ENCODE assay signal across 9 mouse cellular contexts in the genomic region with DNA sequence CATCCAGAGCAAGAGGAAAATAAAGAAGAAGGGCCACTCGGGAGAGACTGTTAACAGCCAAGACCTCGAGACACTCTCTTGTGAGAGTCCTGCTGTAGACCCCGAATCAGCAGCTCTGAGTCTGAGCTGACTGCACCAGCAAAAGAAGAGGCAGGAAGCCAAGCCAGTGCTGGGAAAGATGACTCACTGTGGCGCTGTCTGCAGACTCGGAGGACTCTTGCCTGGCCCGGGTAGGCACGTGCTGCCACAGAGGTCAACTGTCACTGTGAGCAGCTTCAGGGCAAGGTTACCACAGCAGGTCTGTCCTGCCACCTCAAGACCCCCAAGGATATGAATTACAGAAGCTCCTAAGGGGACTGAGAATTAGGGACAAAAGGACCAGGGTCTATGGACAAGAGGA. TPM values are rescaled to one million over a fixed set of nuclear protein-coding genes. Genes with fewer than 3 reads are reported as not detected.
A peak's percentile ranks its signal among the peaks of the same experiment; 100 is the strongest.
DNase-seq lines count a peak whose midpoint lies in the region; ATAC-seq and TF ChIP-seq lines count a peak whose summit lies in the region.
"Had no signal": no experiment of that assay in that cellular context is flagged by ENCODE, and none has a peak within 500 bp of the region (broad histone marks: within the 10 kb centered on the region; RNA-seq: fewer than 3 reads in every experiment).

No protein-coding gene starts in this region.

- 0 out of 2 replicates have a peak, but pooled peaks have one; percentile 35 for ATAC-seq in hindbrain, postnatal 0 days
- no peak for ATAC-seq in kidney, embryonic 15.5 days (replicated peaks; ENCODE audit: low FRiP score)
- no peak for ATAC-seq in midbrain, embryonic 15.5 days (replicated peaks)

- no peaks in the 10 kb centered on the region for H3K36me3 ChIP-seq in hindbrain, postnatal 0 days (ENCODE audit: insufficient read depth, low read length)
- H3K36me3 ChIP-seq in hindbrain, embryonic 10.5 days = no peaks in the 10 kb centered on the region
- H3K36me3 ChIP-seq in kidney, embryonic 15.5 days = no peaks in the 10 kb centered on the region
- no peaks in the 10 kb centered on the region for H3K36me3 ChIP-seq in midbrain, embryonic 15.5 days (replicated peaks)

- no peak for TF ChIP-seq CTCF in hindbrain, postnatal 0 days (IDR thresholded peaks at IDR 0.05; ENCODE audit: low read depth)

- WGBS in hindbrain, postnatal 0 days = 44% methylated on average over 7 of the region's 7 CpGs
- WGBS in hindbrain, embryonic 10.5 days = 63% methylated on average over 7 of the region's 7 CpGs
- WGBS in kidney, embryonic 15.5 days = 49% methylated on average over 7 of the region's 7 CpGs
- WGBS in midbrain, embryonic 15.5 days = 65% methylated on average over 7 of the region's 7 CpGs

- no peaks in the 10 kb centered on the region for H3K4me1 ChIP-seq in hindbrain, postnatal 0 days (ENCODE audit: insufficient read depth, low read length)
- H3K4me1 ChIP-seq in hindbrain, embryonic 10.5 days (replicated peaks) = no peaks in the 10 kb centered on the region
- H3K4me1 ChIP-seq in kidney, embryonic 15.5 days = no peaks in the 10 kb centered on the region
- H3K4me1 ChIP-seq in midbrain, embryonic 15.5 days = no peaks in the 10 kb centered on the region

- no peak overlapping the region for H3K4me3 ChIP-seq in hindbrain, postnatal 0 days (ENCODE audit: low read length)
- H3K4me3 ChIP-seq in hindbrain, embryonic 10.5 days = no peak overlapping the region
- no peak overlapping the region for H3K4me3 ChIP-seq in kidney, embryonic 15.5 days (replicated peaks)
- H3K4me3 ChIP-seq in midbrain, embryonic 15.5 days = no peak overlapping the region

- no peaks in the 10 kb centered on the region for H3K27me3 ChIP-seq in hindbrain, postnatal 0 days (ENCODE audit: insufficient read depth, low read length)
- no peaks in the 10 kb centered on the region for H3K27me3 ChIP-seq in hindbrain, embryonic 10.5 days (ENCODE audit: insufficient read depth, poor library complexity, severe bottlenecking)
- no peaks in the 10 kb centered on the region for H3K27me3 ChIP-seq in kidney, embryonic 15.5 days
- H3K27me3 ChIP-seq in midbrain, embryonic 15.5 days (replicated peaks) = no peaks in the 10 kb centered on the region

- no peak overlapping the region for H3K27ac ChIP-seq in hindbrain, postnatal 0 days
- no peak overlapping the region for H3K27ac ChIP-seq in hindbrain, embryonic 10.5 days
- no peak overlapping the region for H3K27ac ChIP-seq in kidney, embryonic 15.5 days
- no peak overlapping the region for H3K27ac ChIP-seq in midbrain, embryonic 15.5 days
- H3K27ac ChIP-seq: liver, embryonic 14.5 days had no signal

- H3K9ac ChIP-seq in hindbrain, postnatal 0 days (replicated peaks; ENCODE audit: low read length) = no peak overlapping the region
- no peak overlapping the region for H3K9ac ChIP-seq in kidney, embryonic 15.5 days
- no peak overlapping the region for H3K9ac ChIP-seq in midbrain, embryonic 15.5 days
- H3K9ac ChIP-seq: liver, embryonic 14.5 days had no signal

- no peaks in the 10 kb centered on the region for H3K9me3 ChIP-seq in hindbrain, postnatal 0 days (ENCODE audit: low read length)
- H3K9me3 ChIP-seq in hindbrain, embryonic 10.5 days = no peaks in the 10 kb centered on the region
- H3K9me3 ChIP-seq in kidney, embryonic 15.5 days (replicated peaks) = no peaks in the 10 kb centered on the region
- no peaks in the 10 kb centered on the region for H3K9me3 ChIP-seq in midbrain, embryonic 15.5 days

- intact Hi-C loops in left cerebral cortex, postnatal 25 days (cut with DNase I) = no loop called here

- no peak overlapping the region for H3K4me2 ChIP-seq in hindbrain, postnatal 0 days (ENCODE audit: low read depth, low read length)
- H3K4me2 ChIP-seq in kidney, embryonic 15.5 days = no peak overlapping the region
- no peak overlapping the region for H3K4me2 ChIP-seq in midbrain, embryonic 15.5 days

- DNase-seq in hindbrain, postnatal 0 days (ENCODE audit: low spot score) = peak; percentile 49
- no peak for DNase-seq in hindbrain, embryonic 10.5 days (ENCODE audit: low spot score)
- peak; percentile 28 for DNase-seq in adipocyte (ENCODE audit: low spot score)
- peak; percentile 54 to 75 for DNase-seq in frontal cortex, postnatal 36 days (ENCODE audit: low spot score in 2 of 2)
- peak; percentile 55 to 83 for DNase-seq in left cerebral cortex, postnatal 25 days (ENCODE audit: low spot score in 2 of 2)
- DNase-seq in embryo, embryonic 9.5 days (ENCODE audit: extremely low spot score) = no peak

RNA-seq across cellular contexts. Expression of a gene that starts 42.7 kb away (rescaled TPM):
- total RNA-seq in hindbrain, postnatal 0 days (2014; rRNA removed) = 111 and 122 TPM in 2 replicates
- polyA plus RNA-seq in hindbrain, postnatal 0 days (2015; fragmentation: Nextera tagmentation; extraction: Ambion mirVana) = 8.5 and 9.1 TPM in 2 replicates
- 1.9 and 3.2 TPM in 2 replicates for polyA plus RNA-seq in hindbrain, embryonic 10.5 days (2016; fragmentation: Nextera tagmentation; extraction: Ambion mirVana)
- 100 to 1,000 TPM; 214 to 217 TPM for total RNA-seq in left cerebral cortex, postnatal 25 days (2021)
- polyA plus RNA-seq in kidney, embryonic 15.5 days (2015; fragmentation: Nextera tagmentation; extraction: Ambion mirVana) = 0.18 TPM in 2 replicates
- 7.4 and 8.1 TPM in 2 replicates for polyA plus RNA-seq in midbrain, embryonic 15.5 days (2015; fragmentation: Nextera tagmentation; extraction: Ambion mirVana)

Comparison
In these comparisons a context has a peak if more than half of its experiments do, and no peak if none do; other contexts are left out.
1. DNase-seq: peak in hindbrain, postnatal 0 days (single experiment), adipocyte (single experiment), frontal cortex, postnatal 36 days (2 of 2) and left cerebral cortex, postnatal 25 days (2 of 2); none in hindbrain, embryonic 10.5 days (single experiment) and embryo, embryonic 9.5 days (single experiment).